Mouse (Mus musculus): ENCODE measurements around the gene Plppr3. TPM values are rescaled to one million over a fixed set of nuclear protein-coding genes. Genes with fewer than 3 reads are reported as not detected.

Gene Plppr3
- total and polyA plus RNA-seq, 3 experiments, result 0.85 to 6.2 TPM; not detected in 1

DNA sequence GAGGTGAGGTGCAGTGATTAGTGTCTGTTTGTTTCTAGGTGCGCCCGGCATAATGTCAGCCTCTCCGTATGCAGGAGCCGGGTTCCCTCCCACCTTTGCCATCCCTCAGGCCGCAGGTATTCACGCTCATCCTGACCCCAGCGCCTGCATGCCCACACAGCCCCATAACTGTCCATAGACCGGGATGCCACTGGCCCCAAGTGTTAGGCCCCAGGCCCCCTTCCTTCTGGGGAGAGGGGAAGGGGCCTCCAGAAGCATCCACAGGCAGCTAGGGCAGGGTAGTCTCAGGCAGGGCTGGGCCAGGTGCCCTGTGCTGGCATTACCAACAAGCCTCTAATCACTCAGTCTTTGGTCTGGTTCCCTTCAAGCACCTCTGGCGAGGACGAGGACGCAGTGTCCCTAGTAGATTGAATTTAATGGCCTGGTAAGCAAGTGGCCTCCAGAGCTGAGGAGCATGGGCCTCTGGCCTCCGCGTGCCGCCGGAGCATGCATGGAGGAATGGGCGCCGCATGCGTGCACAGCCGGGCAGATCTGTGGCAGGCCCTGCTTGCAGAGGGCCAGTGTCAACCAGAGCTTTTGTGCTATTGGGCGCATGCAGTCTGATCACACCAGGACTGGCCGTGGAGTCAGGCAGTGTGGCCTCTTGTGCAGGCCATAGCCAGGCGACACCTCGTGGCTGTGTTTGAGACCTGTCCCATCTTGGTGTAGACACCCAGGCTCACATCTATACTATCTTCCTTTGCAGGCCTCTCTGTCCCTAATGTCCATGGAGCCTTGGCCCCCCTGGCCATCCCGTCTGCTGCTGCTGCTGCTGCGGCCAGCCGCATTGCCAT is 14.1 kb downstream of the Plppr3 start:
- peaks cover 48% of the 10 kb centered on the region for H3K79me2 ChIP-seq (ENCODE audit: control insufficient read depth, insufficient read depth, low read length, poor library complexity)
- H3K27me3 ChIP-seq (ENCODE audit: control insufficient read depth in 1 of 2, insufficient read depth in 2 of 2, low read length in 2 of 2), result no peaks in the 10 kb centered on the region
- DNase-seq (ENCODE audit: low read depth, low spot score), result no peak
- no peak for TF ChIP-seq GATA1 (IDR thresholded peaks at IDR 0.05; ENCODE audit: low read depth, low read length)
- TF ChIP-seq POLR2A (IDR thresholded peaks at IDR 0.05; ENCODE audit: control insufficient read depth in 1 of 2, insufficient read depth in 1 of 2, low read depth in 1 of 2, low read length in 2 of 2, poor library complexity in 1 of 2), result 0 out of 4 replicates have a peak, but pooled peaks of 1 of the 2 experiments have one; percentile 35
- H3K9me3 ChIP-seq (replicated peaks; ENCODE audit: insufficient read depth, low read length), result no peaks in the 10 kb centered on the region
- peaks cover 2 to 17% of the 10 kb centered on the region in 2 experiments; a peak in 2 of 4 replicates for H3K4me1 ChIP-seq (ENCODE audit: control insufficient read depth in 1 of 2, insufficient read depth in 2 of 2, low read length in 2 of 2)
- no peak overlapping the region for H3K9ac ChIP-seq (ENCODE audit: control insufficient read depth, low read depth, low read length, poor library complexity, severe bottlenecking)
- no peak overlapping the region for H3K27ac ChIP-seq (ENCODE audit: control insufficient read depth, low read depth, low read length)
- no peak overlapping the region for H3K4me3 ChIP-seq (ENCODE audit: control insufficient read depth in 1 of 2, insufficient read depth in 1 of 2, low read depth in 2 of 2, low read length in 2 of 2)
- H3K36me3 ChIP-seq (ENCODE audit: control insufficient read depth in 1 of 2, insufficient read depth in 2 of 2, low read length in 2 of 2), result peaks cover 18 to 19% of the 10 kb centered on the region in 2 experiments

DNA sequence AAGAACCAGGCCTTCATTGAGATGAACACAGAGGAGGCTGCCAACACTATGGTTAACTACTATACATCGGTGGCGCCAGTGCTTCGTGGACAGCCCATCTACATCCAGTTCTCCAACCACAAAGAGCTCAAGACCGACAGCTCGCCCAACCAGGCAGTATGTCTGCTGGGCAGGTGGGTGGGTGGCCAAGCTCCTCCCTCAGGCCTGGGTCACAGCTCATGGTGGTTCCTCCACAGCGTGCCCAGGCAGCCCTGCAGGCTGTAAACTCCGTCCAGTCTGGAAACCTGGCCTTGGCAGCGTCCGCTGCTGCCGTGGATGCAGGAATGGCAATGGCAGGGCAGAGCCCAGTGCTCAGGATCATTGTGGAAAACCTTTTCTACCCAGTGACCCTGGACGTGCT is 15.3 kb downstream of the Plppr3 start:
- Histone ChIP-seq H3K4me3 (ENCODE audit: control insufficient read depth in 1 of 2, insufficient read depth in 1 of 2, low read depth in 2 of 2, low read length in 2 of 2) (no peak overlapping the region), H3K79me2 (ENCODE audit: control insufficient read depth, insufficient read depth, low read length, poor library complexity) (peaks cover 56% of the 10 kb centered on the region), H3K9ac (ENCODE audit: control insufficient read depth, low read depth, low read length, poor library complexity, severe bottlenecking) (no peak overlapping the region), H3K4me1 (ENCODE audit: control insufficient read depth in 1 of 2, insufficient read depth in 2 of 2, low read length in 2 of 2) (peaks cover 2 to 17% of the 10 kb centered on the region in 2 experiments; a peak in 2 of 4 replicates), H3K36me3 (ENCODE audit: control insufficient read depth in 1 of 2, insufficient read depth in 2 of 2, low read length in 2 of 2) (peaks cover 18 to 19% of the 10 kb centered on the region in 2 experiments), H3K27me3 (ENCODE audit: control insufficient read depth in 1 of 2, insufficient read depth in 2 of 2, low read length in 2 of 2) (no peaks in the 10 kb centered on the region), H3K27ac (ENCODE audit: control insufficient read depth, low read depth, low read length) (no peak overlapping the region), H3K9me3 (replicated peaks; ENCODE audit: insufficient read depth, low read length) (no peaks in the 10 kb centered on the region)
- no peak for DNase-seq (ENCODE audit: low read depth, low spot score)
- TF ChIP-seq GABPA (IDR thresholded peaks at IDR 0.05; ENCODE audit: low read depth, low read length) (no peak), JUND (IDR thresholded peaks at IDR 0.05; ENCODE audit: low read depth, low read length) (no peak), ELF1 (IDR thresholded peaks at IDR 0.05; ENCODE audit: low read depth, low read length) (no peak), USF1 (IDR thresholded peaks at IDR 0.05; ENCODE audit: low read depth, low read length) (no peak), EP300 (IDR thresholded peaks at IDR 0.05; ENCODE audit: low read depth in 1 of 2, low read length in 2 of 2) (no peak)

DNA sequence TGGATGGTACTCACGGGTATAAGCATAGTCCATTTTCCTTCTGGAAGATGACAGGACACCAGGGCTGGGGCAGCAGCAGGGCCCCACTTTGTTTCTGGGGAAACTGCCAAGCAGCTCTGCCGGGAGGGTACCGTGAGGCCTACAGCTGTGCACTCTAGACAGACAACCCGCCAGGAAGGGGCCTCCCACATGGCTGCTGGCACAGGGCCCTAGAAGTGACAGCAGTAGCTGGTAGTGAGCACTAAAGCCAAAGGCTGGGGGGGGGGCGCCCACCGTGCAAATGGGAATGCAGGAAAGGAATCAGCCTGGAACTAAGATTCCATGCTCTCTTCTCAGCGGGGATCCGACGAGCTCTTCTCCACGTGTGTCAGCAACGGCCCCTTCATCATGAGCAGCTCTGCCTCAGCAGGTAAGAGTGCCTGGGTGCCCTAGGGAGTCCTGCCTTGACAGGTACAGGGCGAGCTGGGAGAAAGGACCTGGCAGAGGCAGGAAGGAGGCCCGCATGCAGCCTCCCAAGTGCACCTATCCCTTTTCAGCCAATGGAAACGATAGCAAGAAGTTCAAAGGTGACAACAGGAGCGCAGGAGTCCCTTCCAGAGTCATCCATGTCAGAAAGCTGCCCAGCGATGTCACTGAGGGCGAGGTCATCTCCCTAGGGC is 15.9 kb downstream of the Plppr3 start:
- no peak overlapping the region for H3K4me3 ChIP-seq (ENCODE audit: control insufficient read depth in 1 of 2, insufficient read depth in 1 of 2, low read depth in 2 of 2, low read length in 2 of 2)
- peaks cover 62% of the 10 kb centered on the region for H3K79me2 ChIP-seq (ENCODE audit: control insufficient read depth, insufficient read depth, low read length, poor library complexity)
- DNase-seq (ENCODE audit: low read depth, low spot score), result peak; percentile 46
- H3K36me3 ChIP-seq (ENCODE audit: control insufficient read depth in 1 of 2, insufficient read depth in 2 of 2, low read length in 2 of 2), result peaks cover 18 to 19% of the 10 kb centered on the region in 2 experiments
- no peaks in the 10 kb centered on the region for H3K9me3 ChIP-seq (replicated peaks; ENCODE audit: insufficient read depth, low read length)
- H3K27ac ChIP-seq (ENCODE audit: control insufficient read depth, low read depth, low read length), result no peak overlapping the region
- no peaks in the 10 kb centered on the region for H3K27me3 ChIP-seq (ENCODE audit: control insufficient read depth in 1 of 2, insufficient read depth in 2 of 2, low read length in 2 of 2)
- no peak for TF ChIP-seq ZNF384 (IDR thresholded peaks at IDR 0.05; ENCODE audit: low read depth, low read length)
- peak; percentile 26; the same call in 1 of the 2 replicates for TF ChIP-seq POLR2AphosphoS2 (IDR thresholded peaks at IDR 0.05; ENCODE audit: low read length)
- peak; percentile 14; the same call in 1 of the 2 replicates for TF ChIP-seq MAX (IDR thresholded peaks at IDR 0.05; ENCODE audit: low read length)
- TF ChIP-seq ETS1 (IDR thresholded peaks at IDR 0.05; ENCODE audit: low read depth, low read length), result peak; percentile 46; the same call in 1 of the 2 replicates
- peak; percentile 48; the same call in 1 of the 2 replicates for TF ChIP-seq SIN3A (IDR thresholded peaks at IDR 0.05; ENCODE audit: low read length)
- TF ChIP-seq MXI1 (IDR thresholded peaks at IDR 0.05; ENCODE audit: low read depth, low read length), result peak; percentile 78
- no peak for TF ChIP-seq NELFE (IDR thresholded peaks at IDR 0.05; ENCODE audit: low read depth, low read length)
- peak overlapping the region; percentile 100; the same call in 1 of the 2 replicates for H3K9ac ChIP-seq (ENCODE audit: control insufficient read depth, low read depth, low read length, poor library complexity, severe bottlenecking)
- peaks cover 2 to 17% of the 10 kb centered on the region in 2 experiments; a peak in 2 of 4 replicates for H3K4me1 ChIP-seq (ENCODE audit: control insufficient read depth in 1 of 2, insufficient read depth in 2 of 2, low read length in 2 of 2)

Measured in MEL (cell line).